In genomic region chr2:146984831-146985230, GRCm38 (mm10) we compare ENCODE assay signal across 31 mouse cellular contexts. TPM values are rescaled to one million over a fixed set of nuclear protein-coding genes. Genes with fewer than 3 reads are reported as not detected.
DNase-seq lines count a peak whose midpoint lies in the region; ATAC-seq lines count a peak whose summit lies in the region.
"Had no signal": no experiment of that assay in that cellular context is flagged by ENCODE, and none has a peak within 500 bp of the region (broad histone marks: within the 10 kb centered on the region; RNA-seq: fewer than 3 reads in every experiment).

No protein-coding gene starts in this region.

- 0 out of 2 replicates have a peak, but pooled peaks cover 4% of the 10 kb centered on the region for H3K9me3 ChIP-seq in heart, embryonic 13.5 days
- H3K9me3 ChIP-seq in heart, embryonic 11.5 days (replicated peaks; ENCODE audit: control insufficient read depth, low read length) = no peaks in the 10 kb centered on the region
- H3K9me3 ChIP-seq: embryonic facial prominence, embryonic 10.5 days; embryonic facial prominence, embryonic 13.5 days; forebrain, embryonic 12.5 days; forebrain, embryonic 15.5 days; heart, embryonic 15.5 days had no signal

- WGBS in heart, embryonic 13.5 days = 87% methylated on average over 2 of the region's 2 CpGs
- WGBS in heart, embryonic 11.5 days (ENCODE audit: insufficient replicate concordance) = 84% methylated on average over 2 of the region's 2 CpGs

- H3K4me1 ChIP-seq in heart, embryonic 13.5 days = peaks cover 16% of the 10 kb centered on the region
- H3K4me1 ChIP-seq in heart, embryonic 11.5 days (ENCODE audit: control insufficient read depth, insufficient read depth, low read length) = peaks cover 5% of the 10 kb centered on the region; the same call in 1 of the 2 replicates
- H3K4me1 ChIP-seq: embryonic facial prominence, embryonic 10.5 days; embryonic facial prominence, embryonic 13.5 days; forebrain, embryonic 15.5 days had no signal

- no peak overlapping the region for H3K9ac ChIP-seq in heart, embryonic 13.5 days
- no peak overlapping the region for H3K9ac ChIP-seq in heart, embryonic 11.5 days (ENCODE audit: low read depth, low read length)
- H3K9ac ChIP-seq: embryonic facial prominence, embryonic 13.5 days; forebrain, embryonic 12.5 days; forebrain, embryonic 15.5 days; heart, embryonic 15.5 days; hindbrain, embryonic 14.5 days had no signal

- H3K27me3 ChIP-seq in heart, embryonic 13.5 days (replicated peaks) = no peaks in the 10 kb centered on the region
- no peaks in the 10 kb centered on the region for H3K27me3 ChIP-seq in heart, embryonic 11.5 days (ENCODE audit: control insufficient read depth, insufficient read depth, low read length)
- H3K27me3 ChIP-seq: CH12.LX; embryonic facial prominence, embryonic 13.5 days; forebrain, embryonic 12.5 days; forebrain, embryonic 15.5 days; heart, embryonic 15.5 days had no signal

- peak; percentile 56 for DNase-seq in adrenal gland, adult 2 months
- DNase-seq in adrenal gland, adult 18-20 months (ENCODE audit: low spot score in 2 of 2) = no peak
- DNase-seq in adrenal gland, postnatal 14 days = peak; percentile 46
- DNase-seq in T-cell, adult 2 months (ENCODE audit: low spot score) = no peak
- DNase-seq: B cell, adult 2 months; cerebellum, adult 11-12 months; cerebellum, adult 8-10 months; cerebellum, postnatal 10 days; cerebellum, postnatal 36 days; embryo, embryonic 11 days; gastrocnemius, postnatal 25 days; heart, adult 18-20 months; heart, postnatal 10 days; heart, postnatal 4 days; kidney, adult 18-20 months; kidney, adult 9 months had no signal

- no peaks in the 10 kb centered on the region for H3K36me3 ChIP-seq in heart, embryonic 13.5 days
- no peaks in the 10 kb centered on the region for H3K36me3 ChIP-seq in heart, embryonic 11.5 days (ENCODE audit: control insufficient read depth, insufficient read depth, low read length)
- H3K36me3 ChIP-seq: embryonic facial prominence, embryonic 10.5 days; embryonic facial prominence, embryonic 13.5 days; forebrain, embryonic 12.5 days; forebrain, embryonic 15.5 days; G1E; heart, embryonic 15.5 days had no signal

- peak overlapping the region; percentile 52; the same call in 1 of the 2 replicates for H3K27ac ChIP-seq in heart, embryonic 13.5 days (replicated peaks)
- H3K27ac ChIP-seq in heart, embryonic 11.5 days (ENCODE audit: low read depth, low read length) = no peak overlapping the region
- H3K27ac ChIP-seq: embryonic facial prominence, embryonic 10.5 days; embryonic facial prominence, embryonic 13.5 days; forebrain, embryonic 12.5 days; forebrain, embryonic 15.5 days; hindbrain, embryonic 14.5 days; hindbrain, postnatal 0 days had no signal

- no peak for ATAC-seq in heart, embryonic 13.5 days (ENCODE audit: extremely low read depth, insufficient number of reproducible peaks, low FRiP score, low TSS enrichment)
- ATAC-seq in heart, embryonic 11.5 days (replicated peaks; ENCODE audit: insufficient number of reproducible peaks, low FRiP score, low TSS enrichment) = no peak
- ATAC-seq: activated CD4-positive, CD25-positive, alpha-beta regulatory T cell, adult 4 months; forebrain, embryonic 15.5 days; hindbrain, postnatal 0 days; inflammation-experienced regulatory T-cells, adult 6 months; intestine, embryonic 16.5 days had no signal

- H3K4me2 ChIP-seq in heart, embryonic 13.5 days = no peak overlapping the region
- H3K4me2 ChIP-seq in heart, embryonic 11.5 days = no peak overlapping the region
- H3K4me2 ChIP-seq: embryonic facial prominence, embryonic 13.5 days; forebrain, embryonic 12.5 days; forebrain, embryonic 15.5 days; heart, embryonic 15.5 days; hindbrain, embryonic 14.5 days had no signal

- H3K4me3 ChIP-seq in heart, embryonic 13.5 days = no peak overlapping the region
- H3K4me3 ChIP-seq in heart, embryonic 11.5 days (ENCODE audit: low read depth, low read length) = no peak overlapping the region
- H3K4me3 ChIP-seq: embryonic facial prominence, embryonic 10.5 days; embryonic facial prominence, embryonic 13.5 days; erythroblast, embryonic 14.5 days; forebrain, embryonic 12.5 days; forebrain, embryonic 15.5 days; heart, embryonic 15.5 days had no signal

RNA-seq across cellular contexts. Expression of gene Xrn2, which starts 28.0 kb away (rescaled TPM):
- 10 to 100 TPM; 50.5 to 53.9 TPM for total RNA-seq in adrenal gland, adult 2 months (2021)
- polyA plus RNA-seq in adrenal gland, adult 2 months (2012; rRNA removed) = 6.6 and 7.8 TPM in 2 replicates
- total RNA-seq in adrenal gland, adult 18-20 months (2021) = 10 to 100 TPM; 37.7 to 45.6 TPM
- 48.0 and 50.6 TPM in 2 replicates for polyA plus RNA-seq in heart, embryonic 13.5 days (2015; fragmentation: Nextera tagmentation; extraction: Ambion mirVana)
- 70.3 and 71.7 TPM in 2 replicates for polyA plus RNA-seq in heart, embryonic 11.5 days (2014; fragmentation: Nextera tagmentation; extraction: Ambion mirVana)
- 52.9 and 63.5 TPM in 2 replicates for total RNA-seq in adrenal gland, postnatal 14 days (2021)

Comparison
In these comparisons a context has a peak if more than half of its experiments do, and no peak if none do; other contexts are left out.
1. DNase-seq: peak in adrenal gland, adult 2 months (single experiment) and adrenal gland, postnatal 14 days (single experiment); none in adrenal gland, adult 18-20 months (0 of 2) and T-cell, adult 2 months (single experiment).